Mouse (Mus musculus) cortical plate, adult 2 months (tissue): ENCODE measurements around the gene Hrh1.

ENCODE experiments used
- CTCF ChIP-seq: fragments of 200-500 bp; IDR thresholded peaks from 2 replicates; pipeline ENCODE4 v1.5.1; 2011; ENCODE audit warnings: mild to moderate bottlenecking, control low read depth, low read length; ENCODE audit not compliant: insufficient read depth; ENCODE audit errors: extremely low read depth
- POLR2A ChIP-seq: fragments of 200-500 bp; IDR thresholded peaks from 2 replicates; pipeline ENCODE4 v1.6.1; 2011; ENCODE audit warnings: mild to moderate bottlenecking, low read length, control low read depth; ENCODE audit not compliant: insufficient read depth; ENCODE audit errors: extremely low read depth

- TF ChIP-seq POLR2A (no peak), CTCF (no peak)
These were observed 30.1 kb upstream of the Hrh1 start for GRCm38 (mm10) chr6:114367681-114368080.
